Mouse (Mus musculus) retina, embryonic 14.5 days (tissue): ENCODE measurements around the gene Gpr75.
A peak's percentile ranks its signal among the peaks of the same experiment; 100 is the strongest.

Experiments used
- DNase-seq: peaks from one replicate; pipeline ENCODE4 v3.0.0-alpha.2; 2015; ENCODE audit warnings: low spot score

The Gpr75 gene

DNA sequence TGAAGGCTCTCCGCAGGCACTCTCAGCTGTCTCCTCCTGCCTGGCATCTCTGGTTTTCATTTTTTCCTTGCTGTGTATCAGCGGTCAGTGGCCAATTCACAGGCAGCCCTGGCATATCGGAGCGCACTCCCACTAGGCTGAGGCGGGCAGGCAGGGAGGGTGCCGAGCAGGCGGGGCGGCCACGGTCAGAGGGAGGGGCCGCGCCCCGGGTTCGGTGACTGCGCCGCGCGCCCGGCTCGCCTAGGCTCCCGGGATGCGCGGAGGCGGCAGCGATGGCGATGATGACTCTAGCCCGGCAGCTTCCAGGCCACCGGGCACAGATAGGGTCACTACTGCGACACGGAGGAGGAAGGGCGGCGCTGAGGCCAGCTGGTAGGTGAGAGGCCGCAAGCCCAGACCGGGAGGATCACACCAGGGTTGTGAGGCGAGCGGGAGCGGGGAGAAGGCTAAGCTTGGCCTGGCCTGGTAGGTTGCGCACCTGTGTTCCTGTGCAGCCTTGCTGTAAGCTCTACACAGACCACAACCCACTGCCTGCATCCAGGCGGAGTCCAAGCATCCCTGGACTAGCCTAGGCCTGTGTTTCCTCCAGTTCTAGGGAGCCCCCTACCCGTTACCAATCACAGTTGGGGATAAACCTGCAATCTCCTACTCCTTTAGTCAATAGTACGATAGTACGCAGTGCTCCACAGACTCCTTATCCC lies at the start of gene Gpr75, which contains the start of gene Asb3:
Gpr75 (plus strand) TSS at position 188 of the 701 bp plus-strand sequence.
Asb3 (plus strand) TSS at position 246 of the 701 bp plus-strand sequence.
- peak; percentile 68 for DNase-seq

DNA sequence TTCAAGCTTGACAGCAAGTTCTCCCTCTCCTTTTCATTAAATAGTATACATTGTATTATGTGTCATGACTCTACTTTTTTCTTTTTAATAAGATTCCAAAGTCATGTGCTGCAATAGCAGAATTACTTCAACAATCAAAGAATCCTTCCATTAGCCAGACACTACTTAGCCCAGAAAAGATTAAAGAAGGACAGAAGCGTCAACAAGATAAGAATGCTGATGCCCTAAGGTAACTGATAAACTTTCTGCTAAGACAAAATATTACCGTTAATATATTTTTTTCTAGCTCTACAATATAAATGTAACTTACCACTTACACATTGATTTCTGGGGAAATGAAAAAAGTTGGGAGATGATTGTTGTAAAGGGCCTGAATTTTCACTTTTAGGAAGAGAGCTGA lies 46.4 kb upstream of the Gpr75 start:
- DNase-seq: no peak

DNA sequence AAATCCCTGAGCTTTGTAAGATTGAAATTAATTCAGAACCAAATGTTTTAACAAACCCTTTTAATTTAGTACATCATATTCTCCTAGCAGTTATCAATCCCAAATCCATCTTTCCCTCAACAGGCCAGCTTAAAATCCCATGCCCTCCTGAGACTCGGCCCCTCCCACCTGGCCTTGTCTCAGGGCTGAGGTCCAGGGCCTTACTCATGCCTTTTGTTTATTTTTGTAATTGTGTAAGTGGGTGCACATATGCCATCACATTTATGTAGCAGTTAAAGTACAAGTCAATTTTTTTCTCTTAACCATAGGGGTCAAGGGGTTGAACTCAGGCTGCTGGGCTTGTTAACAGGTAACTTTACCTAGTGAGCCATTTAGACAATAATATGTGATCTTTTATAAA lies 40.8 kb upstream of the Gpr75 start:
- no peak for DNase-seq

DNA sequence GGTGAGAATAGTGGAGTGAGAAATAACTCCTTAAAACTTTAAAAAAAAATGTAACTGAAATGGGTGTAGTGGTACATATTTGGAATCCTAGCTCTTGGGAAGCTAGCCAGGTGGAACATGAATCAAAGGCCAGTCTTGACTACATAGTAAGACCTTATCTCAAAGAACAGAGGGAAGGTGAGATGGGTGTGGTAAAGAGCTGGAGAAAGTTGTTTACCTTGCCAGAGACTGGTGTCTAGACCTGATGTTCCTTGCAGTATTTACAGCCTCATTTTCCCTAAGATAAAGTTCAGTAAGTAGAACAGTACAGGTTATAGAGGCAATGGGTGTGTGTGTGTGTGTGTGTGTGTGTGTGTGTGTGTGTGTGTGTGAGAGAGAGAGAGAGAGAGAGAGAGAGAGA lies 12.7 kb upstream of the Gpr75 start:
- DNase-seq: no peak

DNA sequence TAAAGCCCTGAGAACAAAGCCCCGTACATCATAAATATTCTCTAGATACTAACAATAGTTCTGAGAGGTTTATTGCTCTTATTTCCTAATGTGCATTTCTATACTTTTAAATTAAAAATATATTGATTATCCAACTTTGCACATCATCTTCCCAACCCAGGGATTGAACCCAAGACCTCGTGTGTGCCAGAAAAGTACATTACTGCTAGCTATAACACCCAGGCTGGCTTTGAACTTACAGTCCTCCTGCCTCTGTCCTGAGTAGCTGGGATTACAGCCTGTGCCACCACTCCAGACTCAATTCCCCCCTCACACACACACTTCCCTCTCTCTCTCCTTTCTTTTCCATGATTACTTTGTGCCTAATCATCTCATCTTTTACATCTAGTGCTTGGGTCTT lies 3.0 kb downstream of the Gpr75 start:
- DNase-seq: no peak

DNA sequence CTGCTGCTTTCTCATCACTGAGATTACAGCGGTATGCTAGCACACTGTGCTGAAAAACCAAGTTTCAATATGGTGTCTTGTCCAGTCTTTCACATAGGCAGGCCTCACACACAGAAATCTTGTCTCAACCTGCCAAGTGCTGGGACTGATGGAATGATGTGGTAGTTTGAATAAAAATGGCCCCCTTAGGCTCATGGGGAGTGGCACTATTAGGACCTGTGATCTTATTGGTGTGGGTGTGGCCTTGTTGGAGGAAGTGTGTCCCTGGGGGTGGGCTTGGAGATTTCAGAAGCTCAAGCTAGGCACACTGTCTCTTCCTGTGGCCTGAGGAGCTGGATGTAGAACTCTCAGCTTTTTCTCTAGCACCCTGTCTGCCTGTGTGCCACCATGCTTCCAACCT lies 11.0 kb downstream of the Gpr75 start:
- DNase-seq: no peak

DNA sequence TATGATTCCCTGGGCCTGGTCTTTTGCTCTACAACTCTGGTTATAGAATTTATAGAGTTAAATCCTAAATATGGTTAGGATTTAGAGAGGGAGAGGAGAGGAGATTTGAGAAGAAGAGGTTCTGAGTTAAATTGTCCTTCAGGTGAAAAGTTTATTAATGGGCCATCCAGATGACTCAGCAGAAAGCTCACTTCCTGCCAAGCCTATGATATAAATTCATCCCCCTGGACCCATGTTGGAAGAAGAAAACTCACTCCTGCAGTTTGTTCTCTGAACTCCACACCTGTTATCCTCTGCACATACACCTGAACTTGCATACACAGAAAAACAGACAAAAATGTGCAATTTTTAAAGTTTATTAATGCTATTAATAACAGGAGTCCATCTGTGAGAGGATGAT lies 14.2 kb downstream of the Gpr75 start:
- DNase-seq: no peak

DNA sequence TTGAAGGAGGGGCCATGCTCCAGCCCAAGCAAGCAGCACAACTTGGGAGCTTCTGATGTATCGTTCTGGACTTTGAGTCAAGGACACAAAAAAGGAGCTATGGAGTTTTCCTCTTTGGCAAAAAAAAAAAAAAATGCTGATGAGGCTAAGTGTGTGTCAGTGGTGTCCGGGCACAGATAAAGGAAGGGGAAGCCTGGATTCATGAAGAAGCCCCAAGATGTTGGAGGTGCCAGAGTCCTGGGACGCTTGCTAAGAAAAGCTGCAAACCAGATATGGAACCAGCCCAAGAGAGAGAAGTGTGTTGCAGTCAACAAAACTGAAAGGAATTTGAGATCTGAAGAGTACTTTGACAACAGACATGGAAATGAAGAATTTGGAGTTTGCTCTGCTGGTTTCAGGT lies 27.2 kb downstream of the Gpr75 start:
- no peak for DNase-seq

DNA sequence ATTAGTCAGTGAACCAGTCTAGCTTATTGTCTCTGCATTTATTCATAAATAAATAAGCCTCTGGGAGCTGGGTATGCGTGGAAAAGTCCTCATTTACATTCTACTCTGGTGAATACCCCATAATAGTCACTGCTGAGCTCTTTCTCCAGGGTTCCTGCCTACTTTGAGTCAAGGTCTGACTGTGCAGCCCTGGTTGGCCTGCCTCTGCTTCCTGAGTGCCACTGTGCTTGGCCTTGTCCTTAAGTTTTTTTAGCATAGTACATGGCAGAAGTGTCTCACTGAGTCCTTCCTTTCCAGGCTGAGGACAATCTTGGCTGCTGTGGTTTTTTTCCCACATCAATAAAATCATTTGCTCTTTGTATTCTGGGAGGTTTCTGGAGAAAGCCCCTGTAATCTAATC lies 35.5 kb downstream of the Gpr75 start:
- DNase-seq: no peak

DNA sequence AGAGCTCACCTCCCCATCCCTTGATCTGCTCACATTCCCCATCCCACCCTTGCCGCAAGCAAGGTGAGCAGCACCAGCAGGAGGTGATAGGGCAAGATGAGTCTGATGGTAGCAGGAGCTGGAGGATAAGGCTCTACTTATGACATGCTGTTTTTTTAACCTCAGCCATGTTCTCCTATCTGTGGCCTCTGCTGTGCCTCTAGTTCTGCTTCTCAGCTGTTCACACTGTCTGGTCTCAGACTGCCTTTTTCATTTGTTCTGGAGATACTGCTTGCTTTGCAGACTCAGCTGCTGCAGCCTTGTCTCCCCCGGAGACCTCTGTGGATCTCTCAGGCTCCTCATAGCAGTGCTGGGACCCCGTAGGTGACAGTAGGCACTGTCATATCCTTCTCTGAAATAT lies 38.1 kb downstream of the Gpr75 start:
- DNase-seq: no peak

DNA sequence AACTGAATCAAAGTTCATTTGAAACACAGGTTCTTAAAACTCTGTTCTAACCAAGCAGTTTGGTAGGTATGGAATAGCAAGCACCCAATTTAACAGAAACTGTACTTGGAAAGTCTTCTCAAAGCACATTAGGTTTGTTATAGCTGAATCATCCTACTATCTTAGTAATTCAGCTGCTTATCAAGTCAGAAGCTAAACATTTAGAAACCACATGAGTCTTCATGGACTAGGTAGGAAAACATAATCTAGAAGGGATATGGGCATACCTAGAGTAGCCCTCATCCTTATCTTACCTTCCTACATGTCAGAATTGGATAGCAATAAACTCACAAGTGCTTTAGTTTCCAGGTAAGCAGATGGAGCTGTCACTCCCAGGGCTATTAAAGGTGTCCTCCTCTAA lies 42.9 kb downstream of the Gpr75 start:
- no peak for DNase-seq

DNA sequence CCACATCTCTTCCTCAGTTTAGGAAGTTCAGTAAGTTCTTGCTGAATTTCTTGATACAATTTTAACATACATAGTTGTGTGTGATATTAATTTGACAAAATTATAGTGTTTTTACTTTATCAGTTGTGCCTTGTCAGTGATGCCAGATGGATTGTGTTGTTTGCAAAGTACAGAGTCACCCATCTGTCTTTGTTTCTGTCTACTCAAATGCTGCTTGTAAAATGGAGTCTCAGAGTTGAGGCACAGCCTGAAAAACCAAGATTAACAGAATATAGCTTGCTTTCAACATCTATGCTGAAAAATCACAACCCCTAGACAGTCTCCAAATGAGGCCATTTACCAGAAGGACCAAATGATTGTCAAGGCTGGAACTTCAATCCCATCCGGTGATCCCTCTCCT lies 43.3 kb downstream of the Gpr75 start:
- no peak for DNase-seq
